Mouse (Mus musculus) limb, embryonic 14.5 days (tissue): ENCODE data around the gene Pfkfb2. TPM values are rescaled to one million over a fixed set of nuclear protein-coding genes. Genes with fewer than 3 reads are reported as not detected.

Experiments used
- ATAC-seq: fragments of 200-750 bp; cut with Nextera tagmentation; 2 replicates; pipeline ENCODE4 v1.8.0; 2017; ENCODE audit warnings: low read depth, moderate number of reproducible peaks, moderate TSS enrichment; ENCODE audit not compliant: low FRiP score
- DNase-seq: peaks from one replicate; pipeline ENCODE4 v3.0.0-alpha.2; 2015; ENCODE audit warnings: low spot score
- H3K27ac ChIP-seq: fragments of 300-500 bp; sonication (generic); replicated peaks from 2 replicates; pipeline ENCODE4 v1.5.1; 2014; ENCODE audit warnings: low read depth, mild to moderate bottlenecking, low read length, moderate library complexity, mixed read lengths
- H3K27me3 ChIP-seq: fragments of 300-500 bp; sonication (generic); 2 replicates; pipeline ENCODE4 v1.6.1; 2014; ENCODE audit warnings: low read length, mixed read lengths; ENCODE audit not compliant: control insufficient read depth, insufficient read depth
- H3K36me3 ChIP-seq: fragments of 300-500 bp; sonication (generic); 2 replicates; pipeline ENCODE4 v1.6.1; 2014; ENCODE audit warnings: mild to moderate bottlenecking, low read length, moderate library complexity, mixed read lengths; ENCODE audit not compliant: control insufficient read depth, insufficient read depth
- H3K4me1 ChIP-seq: fragments of 300-500 bp; sonication (generic); 2 replicates; pipeline ENCODE4 v1.6.1; 2014; ENCODE audit warnings: antibody characterized with exemption, low read length, mixed read lengths; ENCODE audit not compliant: control insufficient read depth, insufficient read depth
- H3K4me2 ChIP-seq: fragments of 300-500 bp; sonication (generic); replicated peaks from 2 replicates; pipeline ENCODE4 v1.6.1; 2014; ENCODE audit warnings: low read depth, mild to moderate bottlenecking, low read length, moderate library complexity; ENCODE audit not compliant: severe bottlenecking
- H3K4me3 ChIP-seq: fragments of 300-500 bp; sonication (generic); replicated peaks from 2 replicates; pipeline ENCODE4 v1.5.1; 2014; ENCODE audit warnings: low read length
- H3K9ac ChIP-seq: fragments of 300-500 bp; sonication (generic); 2 replicates; pipeline ENCODE4 v1.6.1; 2014; ENCODE audit warnings: mild to moderate bottlenecking, low read depth, low read length, moderate library complexity; ENCODE audit not compliant: severe bottlenecking
- H3K9me3 ChIP-seq: fragments of 300-500 bp; sonication (generic); 2 replicates; pipeline ENCODE4 v1.6.1; 2016; ENCODE audit warnings: low read length; ENCODE audit not compliant: control insufficient read depth
- POLR2A ChIP-seq: fragments of 200-500 bp; IDR thresholded peaks from 2 replicates; pipeline ENCODE4 v1.8.0; 2012; ENCODE audit warnings: inconsistent platforms, mild to moderate bottlenecking, moderate library complexity, borderline replicate concordance; ENCODE audit not compliant: insufficient read depth, insufficient read length; ENCODE audit errors: extremely low read depth
- WGBS: fragments of 180-500 bp; shearing (Covaris S2); extraction: QIAGEN DNeasy Blood & Tissue Kit; methylation state at CpG from one replicate; pipeline ENCODE4 v1.1.7; 2014; 5-methylcytosine and 5-hydroxymethylcytosine counted together
- polyA plus RNA-seq, 2 experiments: library from polyadenylated mRNA; depleted of rRNA in 1 of 2; stranded (reverse) in 1 of 2; unstranded in 1 of 2; fragments of >200 nt; fragmentation: Nextera tagmentation in 1 of 2; extraction: Ambion mirVana in 1 of 2; gene quantifications; 2 replicates each; pipeline versions ENCODE4 v1.2.1 to v1.2.3; 2012 to 2014

Pfkfb2 gene
- 17.2 and 20.8 TPM in 2 replicates for polyA plus RNA-seq (2012; rRNA removed)
- 7.3 and 8.5 TPM in 2 replicates for polyA plus RNA-seq (2014; fragmentation: Nextera tagmentation; extraction: Ambion mirVana)

GRCm38 (mm10) chr1:130729153-130729552, at the start of gene Pfkfb2:
TSS of gene Pfkfb2 (minus strand) at chr1:130729253.
- 83% methylated on average over 2 of the region's 2 CpGs for WGBS
- H3K9me3 ChIP-seq, result no peaks in the 10 kb centered on the region
- ATAC-seq (no peak), DNase-seq (no peak)
- no peak within 1 kb of the TSS for H3K9ac ChIP-seq
- no peak for TF ChIP-seq POLR2A
- no peaks in the 10 kb centered on the region; the same call in 1 of the 2 replicates for H3K4me1 ChIP-seq
- H3K27me3 ChIP-seq, result no peaks in the 10 kb centered on the region
- H3K4me3 ChIP-seq, result no peak within 1 kb of the TSS
- H3K36me3 ChIP-seq, result 0 out of 2 replicates have a peak, but pooled peaks cover 2% of the 10 kb centered on the region
- no peak within 1 kb of the TSS for H3K4me2 ChIP-seq
- no peak within 1 kb of the TSS for H3K27ac ChIP-seq

- Histone ChIP-seq H3K27me3 (no peaks in the 10 kb centered on the region), H3K36me3 (no peaks in the 10 kb centered on the region), H3K27ac (no peak overlapping the region), H3K4me1 (no peaks in the 10 kb centered on the region), H3K4me2 (no peak overlapping the region), H3K9me3 (no peaks in the 10 kb centered on the region), H3K4me3 (no peak overlapping the region), H3K9ac (no peak overlapping the region)
- TF ChIP-seq POLR2A, result no peak
- DNase-seq (no peak), ATAC-seq (no peak)
- 86% methylated on average over 1 of the region's 1 CpGs for WGBS
Measured at GRCm38 (mm10) chr1:130776645-130777044, 47.6 kb upstream of the Pfkfb2 start.

GRCm38 (mm10) chr1:130775691-130776331, 46.8 kb upstream of the Pfkfb2 start:
- Histone ChIP-seq H3K27ac (no peak overlapping the region), H3K9me3 (no peaks in the 10 kb centered on the region), H3K27me3 (no peaks in the 10 kb centered on the region), H3K4me1 (no peaks in the 10 kb centered on the region), H3K9ac (no peak overlapping the region), H3K4me2 (no peak overlapping the region), H3K36me3 (no peaks in the 10 kb centered on the region), H3K4me3 (no peak overlapping the region)
- DNase-seq (no peak), ATAC-seq (no peak)
- TF ChIP-seq POLR2A, result no peak
- WGBS, result 79% methylated on average over 7 of the region's 7 CpGs

- no peak overlapping the region for H3K4me3 ChIP-seq
- no peaks in the 10 kb centered on the region for H3K36me3 ChIP-seq
- ATAC-seq, result no peak
- no peak for DNase-seq
- H3K27me3 ChIP-seq, result no peaks in the 10 kb centered on the region
- no peak for TF ChIP-seq POLR2A
- H3K27ac ChIP-seq, result no peak overlapping the region
- no peak overlapping the region for H3K9ac ChIP-seq
- H3K4me1 ChIP-seq, result no peaks in the 10 kb centered on the region
- H3K9me3 ChIP-seq, result no peaks in the 10 kb centered on the region
- H3K4me2 ChIP-seq, result no peak overlapping the region
- whole genome bisulfite sequencing, result 76% methylated on average over 2 of the region's 2 CpGs
Measured at GRCm38 (mm10) chr1:130775234-130775633, 46.2 kb upstream of the Pfkfb2 start.

GRCm38 (mm10) chr1:130770981-130771494, 42.0 kb upstream of the Pfkfb2 start:
- no peak for TF ChIP-seq POLR2A
- no peak for DNase-seq
- no peak overlapping the region for H3K4me2 ChIP-seq
- no peaks in the 10 kb centered on the region for H3K36me3 ChIP-seq
- WGBS, result 72% methylated on average over 3 of the region's 3 CpGs
- no peak overlapping the region for H3K27ac ChIP-seq
- H3K4me1 ChIP-seq, result no peaks in the 10 kb centered on the region
- no peak overlapping the region for H3K4me3 ChIP-seq
- ATAC-seq, result no peak
- H3K9ac ChIP-seq, result no peak overlapping the region
- no peaks in the 10 kb centered on the region for H3K27me3 ChIP-seq
- H3K9me3 ChIP-seq, result no peaks in the 10 kb centered on the region
